Mouse (Mus musculus): ENCODE measurements around the gene Jade1. TPM values are rescaled to one million over a fixed set of nuclear protein-coding genes. Genes with fewer than 3 reads are reported as not detected.

The Jade1 gene
- polyA plus RNA-seq (2012; ENCODE audit: low replicate concordance) = 31.2 and 42.4 TPM in 2 replicates

DNA sequence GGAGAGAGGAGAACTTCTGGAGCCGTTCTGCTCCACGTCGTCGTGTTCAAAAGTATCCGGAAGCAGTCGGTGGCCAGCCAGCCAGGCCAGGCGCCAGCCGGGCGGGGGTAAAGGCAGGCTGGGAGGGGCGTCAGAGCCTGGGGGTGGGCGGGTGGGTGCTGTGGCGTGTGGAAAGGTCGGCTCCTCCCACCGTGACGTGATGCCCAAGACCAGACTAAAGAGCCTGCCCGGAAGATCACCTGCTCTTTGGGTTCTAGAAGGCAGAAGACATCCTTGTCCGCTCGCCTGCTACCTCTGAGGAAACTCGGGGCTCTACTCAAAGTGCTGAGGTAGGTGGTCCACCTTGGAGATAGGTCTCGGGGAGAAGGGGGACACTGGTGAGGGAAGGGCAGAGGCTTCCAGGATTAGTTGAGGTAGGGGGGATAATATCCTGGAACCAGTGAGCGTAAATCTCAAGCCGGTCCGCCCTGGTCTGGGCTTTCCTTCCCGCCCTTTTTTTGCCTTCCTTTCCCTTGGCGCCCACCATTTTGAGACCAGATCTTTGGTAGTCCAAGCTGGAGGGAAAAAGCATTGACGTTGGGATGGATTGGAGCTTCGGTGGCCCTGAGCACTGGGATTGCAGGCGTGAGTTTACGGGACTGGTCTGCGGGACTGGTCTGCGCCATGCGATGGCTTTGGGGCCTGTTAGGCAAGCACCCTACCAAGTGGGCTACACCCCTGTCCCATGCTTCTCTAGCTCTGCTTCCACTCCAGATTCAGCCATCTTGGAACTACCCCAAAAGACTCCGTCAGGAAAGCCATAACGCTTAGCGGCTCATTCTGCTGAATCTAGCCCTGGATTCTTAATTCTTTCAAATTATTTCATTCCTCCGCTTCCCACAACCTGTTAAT, at the start of gene Jade1:
Gene Jade1, plus strand, starts transcription at position 241 of the 891 bp plus-strand sequence.

Other genes starting within 250 kb of the Jade1 start
- 8.3 and 10.1 TPM in 2 replicates for gene Sclt1, start 186.8 kb downstream of the Jade1 start, polyA plus RNA-seq (2012; ENCODE audit: low replicate concordance)
- gene D3Ertd751e, start 186.9 kb downstream of the Jade1 start, polyA plus RNA-seq (2012; ENCODE audit: low replicate concordance) = 0.11 and 2.0 TPM in 2 replicates

Measured in leukemia stem cell, adult 10-12 weeks (primary cell).